Mouse (Mus musculus) testis, adult 2 months (tissue): Measurements from ENCODE around the gene Chit1.

Experiments
- CTCF ChIP-seq: fragments of 200-500 bp; IDR thresholded peaks from 2 replicates; pipeline ENCODE4 v1.5.1; 2012; ENCODE audit warnings: low read depth, mild to moderate bottlenecking, inconsistent platforms, low read length, moderate library complexity; ENCODE audit not compliant: control insufficient read depth, insufficient read depth, insufficient replicate concordance
- POLR2A ChIP-seq: fragments of 200-500 bp; IDR thresholded peaks from 2 replicates; pipeline ENCODE4 v1.6.1; 2012; ENCODE audit warnings: low read depth, mild to moderate bottlenecking, inconsistent platforms, low read length, moderate library complexity; ENCODE audit not compliant: control insufficient read depth

GRCm38 (mm10) chr1:134097080-134097855 lies 13.8 kb upstream of the Chit1 start:
- TF ChIP-seq POLR2A (no peak), CTCF (no peak)
